ENCODE assay signal across 17 mouse cellular contexts in genomic region chr11:96925469-96926148, GRCm38 (mm10). TPM values are rescaled to one million over a fixed set of nuclear protein-coding genes. Genes with fewer than 3 reads are reported as not detected.
DNase-seq lines count a peak whose midpoint lies in the region; ATAC-seq and TF ChIP-seq lines count a peak whose summit lies in the region.
"Had no signal": no experiment of that assay in that cellular context is flagged by ENCODE, and none has a peak within 500 bp of the region (broad histone marks: within the 10 kb centered on the region; RNA-seq: fewer than 3 reads in every experiment).

No protein-coding gene starts in this region.

- no peak for TF ChIP-seq POLR2A in bone marrow, adult 2 months (IDR thresholded peaks at IDR 0.05; ENCODE audit: borderline replicate concordance, control insufficient read depth, low read depth, low read length)
- TF ChIP-seq POLR2A in liver, adult 2 months (IDR thresholded peaks at IDR 0.05; ENCODE audit: extremely low read depth, insufficient read depth, low read length), result no peak

- 59% methylated on average over 12 of the region's 12 CpGs for WGBS in bone marrow, adult 2 months
- WGBS in liver, adult 2 months, result 79% methylated on average over 12 of the region's 12 CpGs
- WGBS in forebrain, embryonic 12.5 days, result 90% methylated on average over 12 of the region's 12 CpGs
- 86% methylated on average over 12 of the region's 12 CpGs for WGBS in midbrain, embryonic 10.5 days

- no peaks in the 10 kb centered on the region for H3K79me2 ChIP-seq in liver, adult 2 months (ENCODE audit: control insufficient read depth, insufficient read depth, low read length)

- H3K4me3 ChIP-seq in bone marrow, adult 2 months (replicated peaks; ENCODE audit: control insufficient read depth, low read depth, low read length), result no peak overlapping the region
- no peak overlapping the region for H3K4me3 ChIP-seq in liver, adult 2 months (ENCODE audit: insufficient read depth, low read depth, low read length)
- no peak overlapping the region for H3K4me3 ChIP-seq in forebrain, embryonic 12.5 days (replicated peaks)
- no peak overlapping the region for H3K4me3 ChIP-seq in midbrain, embryonic 10.5 days
- H3K4me3 ChIP-seq: embryonic facial prominence, embryonic 10.5 days; forebrain, embryonic 15.5 days had no signal

- DNase-seq in kidney, adult 9 months, result peak; percentile 69
- DNase-seq in kidney, postnatal 4 days, result no peak
- DNase-seq in liver, adult 2 months (ENCODE audit: extremely low read depth, low read depth, low spot score), result no peak
- DNase-seq in left cerebral cortex, adult 8-10 months (ENCODE audit: low spot score in 2 of 2), result no peak
- no peak for DNase-seq in midbrain, embryonic 10.5 days (ENCODE audit: low spot score)
- DNase-seq: adrenal gland, postnatal 36 days; cerebellum, postnatal 25 days; gastrocnemius, postnatal 14 days; lung, postnatal 4 days; thymus, adult 18-20 months had no signal

- peak overlapping the region; percentile 39 for H3K27ac ChIP-seq in bone marrow, adult 2 months (ENCODE audit: control insufficient read depth, insufficient read depth, low read depth, low read length, poor library complexity)
- H3K27ac ChIP-seq in liver, adult 2 months (replicated peaks; ENCODE audit: insufficient read depth, low read depth, low read length), result 0 out of 2 replicates have a peak overlapping the region, but pooled peaks have one; percentile 8
- no peak overlapping the region for H3K27ac ChIP-seq in forebrain, embryonic 12.5 days
- H3K27ac ChIP-seq in midbrain, embryonic 10.5 days (replicated peaks), result no peak overlapping the region
- H3K27ac ChIP-seq: embryonic facial prominence, embryonic 10.5 days; forebrain, embryonic 15.5 days; kidney, postnatal 0 days had no signal

- no peak overlapping the region for H3K9ac ChIP-seq in liver, adult 2 months (ENCODE audit: low read depth, low read length)
- no peak overlapping the region for H3K9ac ChIP-seq in forebrain, embryonic 12.5 days
- H3K9ac ChIP-seq: forebrain, embryonic 15.5 days had no signal

- H3K9me3 ChIP-seq in forebrain, embryonic 12.5 days, result no peaks in the 10 kb centered on the region
- no peaks in the 10 kb centered on the region for H3K9me3 ChIP-seq in midbrain, embryonic 10.5 days (replicated peaks)
- H3K9me3 ChIP-seq: embryonic facial prominence, embryonic 10.5 days; forebrain, embryonic 15.5 days had no signal

- no peak for TF ChIP-seq CTCF in bone marrow, adult 2 months (IDR thresholded peaks at IDR 0.05; ENCODE audit: control insufficient read depth, insufficient read depth, low read length)
- no peak for TF ChIP-seq CTCF in liver, adult 2 months (IDR thresholded peaks at IDR 0.05; ENCODE audit: low read depth, low read length)

- H3K4me1 ChIP-seq in bone marrow, adult 2 months (ENCODE audit: control insufficient read depth, insufficient read depth, low read length), result peaks cover 7% of the 10 kb centered on the region
- H3K4me1 ChIP-seq in liver, adult 2 months (ENCODE audit: control insufficient read depth, insufficient read depth, low read length), result no peaks in the 10 kb centered on the region
- H3K4me1 ChIP-seq in forebrain, embryonic 12.5 days, result peaks cover 9% of the 10 kb centered on the region; the same call in 1 of the 2 replicates
- peaks cover 16% of the 10 kb centered on the region for H3K4me1 ChIP-seq in midbrain, embryonic 10.5 days
- H3K4me1 ChIP-seq: forebrain, embryonic 15.5 days had no signal

- no peaks in the 10 kb centered on the region for H3K36me3 ChIP-seq in liver, adult 2 months (ENCODE audit: control insufficient read depth, insufficient read depth, low read length)
- H3K36me3 ChIP-seq in forebrain, embryonic 12.5 days (replicated peaks), result no peaks in the 10 kb centered on the region
- H3K36me3 ChIP-seq in midbrain, embryonic 10.5 days, result no peaks in the 10 kb centered on the region
- H3K36me3 ChIP-seq: embryonic facial prominence, embryonic 10.5 days; forebrain, embryonic 15.5 days had no signal

- no peaks in the 10 kb centered on the region; the same call in 1 of the 2 replicates for H3K27me3 ChIP-seq in liver, adult 2 months (ENCODE audit: control insufficient read depth, insufficient read depth, low read length)
- peaks cover 33% of the 10 kb centered on the region for H3K27me3 ChIP-seq in forebrain, embryonic 12.5 days
- peaks cover 36% of the 10 kb centered on the region for H3K27me3 ChIP-seq in midbrain, embryonic 10.5 days (ENCODE audit: low read depth, poor library complexity, severe bottlenecking)

- H3K4me2 ChIP-seq in forebrain, embryonic 12.5 days, result no peak overlapping the region
- H3K4me2 ChIP-seq: forebrain, embryonic 15.5 days had no signal

- peak; percentile 91 for ATAC-seq in monocyte, adult 5-6 weeks (replicated peaks; ENCODE audit: insufficient number of reproducible peaks, low FRiP score, low TSS enrichment, poor library complexity, severe bottlenecking)
- no peak for ATAC-seq in forebrain, embryonic 12.5 days (ENCODE audit: low FRiP score)
- ATAC-seq: activated CD4-positive, CD25-positive, alpha-beta regulatory T cell, adult 4 months; forebrain, embryonic 15.5 days had no signal

RNA-seq across cellular contexts. Expression of gene Prr15l, which starts 2.3 kb away (rescaled TPM):
- polyA plus RNA-seq in bone marrow, adult 2 months (2011; ENCODE audit: insufficient read depth, insufficient read length, low replicate concordance, missing spikeins), result not detected in 2 replicates
- total RNA-seq in liver, adult 2 months (2014; rRNA removed), result 0.34 and 0.46 TPM in 2 replicates
- polyA plus RNA-seq in liver, adult 2 months (2012; rRNA removed), result 0.60 and 0.64 TPM in 2 replicates
- 0.29 TPM in 1 of 3 replicates, not detected in the others for total RNA-seq in monocyte, adult 5-6 weeks (2017)
- total RNA-seq in left cerebral cortex, adult 8-10 months (2022), result not detected
- polyA plus RNA-seq in forebrain, embryonic 12.5 days (2016; fragmentation: Nextera tagmentation; extraction: Ambion mirVana), result 0.58 and 0.60 TPM in 2 replicates
- 0.04 and 0.05 TPM in 2 replicates for polyA plus RNA-seq in midbrain, embryonic 10.5 days (2016; fragmentation: Nextera tagmentation; extraction: Ambion mirVana)
- total RNA-seq: gastrocnemius, postnatal 14 days had no signal
- polyA plus RNA-seq: forebrain, embryonic 15.5 days had no signal

RNA-seq across cellular contexts. Expression of gene Cdk5rap3, which starts 9.3 kb away (rescaled TPM):
- 16.4 and 39.4 TPM in 2 replicates for polyA plus RNA-seq in bone marrow, adult 2 months (2011; ENCODE audit: insufficient read depth, insufficient read length, low replicate concordance, missing spikeins)
- 44.1 and 52.2 TPM in 2 replicates for total RNA-seq in liver, adult 2 months (2014; rRNA removed)
- 36.6 and 50.5 TPM in 2 replicates for polyA plus RNA-seq in liver, adult 2 months (2012; rRNA removed)
- total RNA-seq in monocyte, adult 5-6 weeks (2017), result 38.4 to 51.0 TPM (median 44.6 TPM) in 3 replicates
- 10 to 100 TPM; 40.6 to 44.6 (median 41.9) TPM for total RNA-seq in left cerebral cortex, adult 8-10 months (2022)
- polyA plus RNA-seq in forebrain, embryonic 12.5 days (2016; fragmentation: Nextera tagmentation; extraction: Ambion mirVana), result 102 and 106 TPM in 2 replicates
- 116 and 120 TPM in 2 replicates for polyA plus RNA-seq in midbrain, embryonic 10.5 days (2016; fragmentation: Nextera tagmentation; extraction: Ambion mirVana)

RNA-seq across cellular contexts. Expression of gene Pnpo, which starts 18.2 kb away (rescaled TPM):
- 65.6 and 132 TPM in 2 replicates for polyA plus RNA-seq in bone marrow, adult 2 months (2011; ENCODE audit: insufficient read depth, insufficient read length, low replicate concordance, missing spikeins)
- 113 and 126 TPM in 2 replicates for total RNA-seq in liver, adult 2 months (2014; rRNA removed)
- 170 and 175 TPM in 2 replicates for polyA plus RNA-seq in liver, adult 2 months (2012; rRNA removed)
- 18.3 to 23.7 TPM (median 20.6 TPM) in 3 replicates for total RNA-seq in monocyte, adult 5-6 weeks (2017)
- total RNA-seq in left cerebral cortex, adult 8-10 months (2022), result 10 to 100 TPM; 43.7 to 51.2 (median 48.6) TPM
- 17.2 and 17.4 TPM in 2 replicates for polyA plus RNA-seq in forebrain, embryonic 12.5 days (2016; fragmentation: Nextera tagmentation; extraction: Ambion mirVana)
- 28.2 and 32.1 TPM in 2 replicates for polyA plus RNA-seq in midbrain, embryonic 10.5 days (2016; fragmentation: Nextera tagmentation; extraction: Ambion mirVana)

RNA-seq across cellular contexts. Expression of gene Sp2, which starts 57.1 kb away (rescaled TPM):
- polyA plus RNA-seq in bone marrow, adult 2 months (2011; ENCODE audit: insufficient read depth, insufficient read length, low replicate concordance, missing spikeins), result 14.6 and 16.9 TPM in 2 replicates
- total RNA-seq in liver, adult 2 months (2014; rRNA removed), result 0.28 and 0.54 TPM in 2 replicates
- 3.4 and 3.8 TPM in 2 replicates for polyA plus RNA-seq in liver, adult 2 months (2012; rRNA removed)
- 4.2 to 7.6 TPM (median 7.1 TPM) in 3 replicates for total RNA-seq in monocyte, adult 5-6 weeks (2017)
- 10 to 100 TPM; 10.7 to 15.0 (median 13.0) TPM for total RNA-seq in left cerebral cortex, adult 8-10 months (2022)
- polyA plus RNA-seq in forebrain, embryonic 12.5 days (2016; fragmentation: Nextera tagmentation; extraction: Ambion mirVana), result 23.1 and 27.2 TPM in 2 replicates
- 30.5 and 35.5 TPM in 2 replicates for polyA plus RNA-seq in midbrain, embryonic 10.5 days (2016; fragmentation: Nextera tagmentation; extraction: Ambion mirVana)

Comparison
In these comparisons a context has a peak if more than half of its experiments do, and no peak if none do; other contexts are left out.
1. H3K27ac ChIP-seq: peak in bone marrow, adult 2 months (single experiment) and liver, adult 2 months (single experiment); none in forebrain, embryonic 12.5 days (single experiment) and midbrain, embryonic 10.5 days (single experiment).